Mouse (Mus musculus) neural tube, embryonic 15.5 days (tissue): ENCODE results near the gene Fbln7. TPM values are rescaled to one million over a fixed set of nuclear protein-coding genes. Genes with fewer than 3 reads are reported as not detected.

Source experiments
- ATAC-seq: fragments of 200-750 bp; cut with Nextera tagmentation; 2 replicates; pipeline ENCODE4 v1.8.0; 2017; ENCODE audit warnings: mild to moderate bottlenecking, moderate TSS enrichment, moderate library complexity; ENCODE audit not compliant: low FRiP score
- H3K27ac ChIP-seq: fragments of 300-500 bp; sonication (generic); replicated peaks from 2 replicates; pipeline ENCODE4 v1.5.1; 2015; ENCODE audit warnings: mild to moderate bottlenecking, inconsistent platforms
- H3K27me3 ChIP-seq: fragments of 300-500 bp; sonication (generic); replicated peaks from 2 replicates; pipeline ENCODE4 v1.6.1; 2015; ENCODE audit warnings: inconsistent platforms
- H3K36me3 ChIP-seq: fragments of 300-500 bp; sonication (generic); 2 replicates; pipeline ENCODE4 v1.6.1; 2015; ENCODE audit warnings: inconsistent platforms
- H3K4me1 ChIP-seq: fragments of 300-500 bp; sonication (generic); 2 replicates; pipeline ENCODE4 v1.6.1; 2015; ENCODE audit warnings: inconsistent platforms
- H3K4me2 ChIP-seq: fragments of 300-500 bp; sonication (generic); 2 replicates; pipeline ENCODE4 v1.6.1; 2015; ENCODE audit warnings: inconsistent platforms, mild to moderate bottlenecking, moderate library complexity
- H3K4me3 ChIP-seq: fragments of 300-500 bp; sonication (generic); replicated peaks from 2 replicates; pipeline ENCODE4 v1.5.1; 2015; ENCODE audit warnings: mild to moderate bottlenecking, inconsistent platforms
- H3K9ac ChIP-seq: fragments of 300-500 bp; sonication (generic); replicated peaks from 2 replicates; pipeline ENCODE4 v1.6.1; 2015; ENCODE audit warnings: mild to moderate bottlenecking, inconsistent platforms
- H3K9me3 ChIP-seq: fragments of 300-500 bp; sonication (generic); replicated peaks from 2 replicates; pipeline ENCODE4 v1.6.1; 2016; ENCODE audit warnings: inconsistent platforms
- WGBS: fragments of 180-500 bp; shearing (Covaris S2); methylation state at CpG from one replicate; pipeline ENCODE4 v1.1.7; 2015; ENCODE audit warnings: mixed read lengths; 5-methylcytosine and 5-hydroxymethylcytosine counted together
- polyA plus RNA-seq: library from polyadenylated mRNA; unstranded; fragments of >200 nt; fragmentation: Nextera tagmentation; extraction: Ambion mirVana; gene quantifications from 2 replicates; pipeline ENCODE4 v1.2.1, GENCODE M21; 2015

Gene Fbln7
- 3.4 and 4.2 TPM in 2 replicates for polyA plus RNA-seq

DNA sequence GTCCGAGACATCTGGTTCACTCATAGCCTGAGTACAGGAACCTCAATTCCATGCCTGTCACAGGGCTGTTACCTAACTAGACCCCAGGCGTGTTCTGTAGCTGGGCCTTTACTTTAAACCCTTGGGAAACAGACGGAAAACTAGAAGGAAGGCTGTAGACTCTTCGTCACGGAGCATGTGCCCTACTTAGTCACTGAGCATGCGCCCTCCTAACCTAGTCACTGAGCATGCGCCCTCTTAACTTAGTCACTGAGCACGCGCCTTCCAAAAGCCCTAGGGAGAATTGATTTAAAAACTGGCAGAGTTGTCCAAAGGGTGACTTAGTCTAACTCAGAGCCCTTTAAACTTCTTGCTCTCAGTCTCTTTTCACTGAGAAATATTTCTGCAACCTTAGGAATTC is at the start of gene Fbln7:
Gene Fbln7, plus strand, starts transcription at position 346 of the 400 bp plus-strand sequence.
- ATAC-seq, result no peak

DNA sequence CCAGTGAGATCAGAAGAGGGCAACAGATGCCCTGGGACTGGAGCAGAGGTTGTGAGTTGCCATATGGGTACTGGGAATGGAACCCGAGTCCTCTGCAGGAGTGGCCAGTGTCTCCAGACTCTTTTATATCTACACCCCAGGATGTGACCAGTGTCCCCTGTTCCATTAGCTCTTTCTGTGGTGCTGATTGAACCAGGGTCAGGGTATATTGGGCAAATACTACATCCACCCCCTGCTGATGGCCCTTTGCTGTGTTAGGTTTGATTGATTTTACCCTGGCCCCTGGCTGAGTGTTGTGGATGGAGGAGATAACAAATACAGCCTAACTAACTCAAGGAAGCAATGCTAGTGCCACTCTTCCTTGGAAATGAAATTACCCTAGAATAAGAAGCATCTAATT is 46.5 kb upstream of the Fbln7 start:
- 74% methylated on average over 1 of the region's 1 CpGs for WGBS
- Histone ChIP-seq H3K4me1 (peaks cover 24% of the 10 kb centered on the region), H3K9me3 (no peaks in the 10 kb centered on the region), H3K27ac (no peak overlapping the region), H3K4me2 (no peak overlapping the region), H3K27me3 (no peaks in the 10 kb centered on the region), H3K9ac (no peak overlapping the region), H3K36me3 (no peaks in the 10 kb centered on the region), H3K4me3 (no peak overlapping the region)
- no peak for ATAC-seq

More for the DNA sequence above, at the start of gene Fbln7:
- WGBS, result 92% methylated on average over 9 of the region's 9 CpGs
- Histone ChIP-seq H3K36me3 (no peaks in the 10 kb centered on the region), H3K27me3 (peaks cover 21% of the 10 kb centered on the region), H3K4me1 (peaks cover 11% of the 10 kb centered on the region), H3K9me3 (no peaks in the 10 kb centered on the region), H3K4me2 (peak within 1 kb of the TSS; percentile 97), H3K9ac (peak within 1 kb of the TSS; percentile 50), H3K27ac (no peak within 1 kb of the TSS), H3K4me3 (peak within 1 kb of the TSS; percentile 50)

DNA sequence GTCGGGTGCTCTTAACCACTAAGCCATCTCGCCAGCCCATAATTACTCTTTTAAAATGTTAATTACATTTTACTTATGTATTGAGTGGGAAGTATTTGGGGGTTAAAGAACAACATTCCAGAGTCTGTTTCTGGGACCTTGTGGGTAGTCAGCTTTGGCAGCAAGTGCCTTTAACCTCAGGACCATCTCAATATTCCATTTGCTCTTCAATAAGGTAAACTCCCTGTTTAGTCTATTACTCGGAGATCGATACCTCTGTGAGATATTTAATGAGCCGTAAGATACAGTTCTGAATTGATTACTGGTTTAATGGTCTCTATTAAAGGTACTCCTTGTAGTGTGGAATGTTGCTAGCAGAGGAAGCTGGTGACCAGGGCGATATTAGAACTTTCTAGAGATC is 45.9 kb upstream of the Fbln7 start:
- Histone ChIP-seq H3K4me3 (peak overlapping the region; percentile 59), H3K9ac (no peak overlapping the region), H3K27me3 (no peaks in the 10 kb centered on the region), H3K9me3 (no peaks in the 10 kb centered on the region), H3K4me1 (peaks cover 29% of the 10 kb centered on the region), H3K27ac (peak overlapping the region; percentile 86; the same call in 1 of the 2 replicates), H3K36me3 (no peaks in the 10 kb centered on the region), H3K4me2 (peak overlapping the region; percentile 71)
- WGBS, result 34% methylated on average over 6 of the region's 6 CpGs
- 0 out of 2 replicates have a peak, but pooled peaks have one; percentile 0 for ATAC-seq

DNA sequence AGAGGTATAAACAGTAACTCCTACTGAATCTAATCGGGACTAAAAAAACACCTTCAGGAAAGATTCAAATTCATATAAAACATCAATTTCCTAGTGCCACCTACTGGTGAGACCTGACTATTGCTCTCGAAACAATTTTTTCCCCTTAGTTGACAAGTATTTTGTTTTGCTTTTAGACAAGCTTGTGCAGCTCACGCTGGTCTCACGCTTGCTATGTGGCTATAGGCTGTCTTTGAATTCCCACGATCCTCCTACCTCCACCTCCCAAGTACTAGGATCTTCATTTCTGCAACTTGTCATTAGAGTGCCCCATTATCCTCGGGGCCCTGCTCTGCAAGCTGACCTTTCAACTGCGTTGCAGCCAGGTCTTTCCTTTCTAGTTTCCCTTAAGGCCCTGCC is 45.4 kb upstream of the Fbln7 start:
- peak overlapping the region; percentile 59 for H3K4me3 ChIP-seq
- H3K9ac ChIP-seq, result peak overlapping the region; percentile 41; the same call in 1 of the 2 replicates
- H3K4me2 ChIP-seq, result peak overlapping the region; percentile 71
- ATAC-seq, result peak; percentile 55
- H3K27me3 ChIP-seq, result no peaks in the 10 kb centered on the region
- H3K36me3 ChIP-seq, result no peaks in the 10 kb centered on the region
- WGBS, result under 1% methylated on average over 7 of the region's 7 CpGs
- no peaks in the 10 kb centered on the region for H3K9me3 ChIP-seq
- peak overlapping the region; percentile 86 for H3K27ac ChIP-seq
- peaks cover 30% of the 10 kb centered on the region for H3K4me1 ChIP-seq

DNA sequence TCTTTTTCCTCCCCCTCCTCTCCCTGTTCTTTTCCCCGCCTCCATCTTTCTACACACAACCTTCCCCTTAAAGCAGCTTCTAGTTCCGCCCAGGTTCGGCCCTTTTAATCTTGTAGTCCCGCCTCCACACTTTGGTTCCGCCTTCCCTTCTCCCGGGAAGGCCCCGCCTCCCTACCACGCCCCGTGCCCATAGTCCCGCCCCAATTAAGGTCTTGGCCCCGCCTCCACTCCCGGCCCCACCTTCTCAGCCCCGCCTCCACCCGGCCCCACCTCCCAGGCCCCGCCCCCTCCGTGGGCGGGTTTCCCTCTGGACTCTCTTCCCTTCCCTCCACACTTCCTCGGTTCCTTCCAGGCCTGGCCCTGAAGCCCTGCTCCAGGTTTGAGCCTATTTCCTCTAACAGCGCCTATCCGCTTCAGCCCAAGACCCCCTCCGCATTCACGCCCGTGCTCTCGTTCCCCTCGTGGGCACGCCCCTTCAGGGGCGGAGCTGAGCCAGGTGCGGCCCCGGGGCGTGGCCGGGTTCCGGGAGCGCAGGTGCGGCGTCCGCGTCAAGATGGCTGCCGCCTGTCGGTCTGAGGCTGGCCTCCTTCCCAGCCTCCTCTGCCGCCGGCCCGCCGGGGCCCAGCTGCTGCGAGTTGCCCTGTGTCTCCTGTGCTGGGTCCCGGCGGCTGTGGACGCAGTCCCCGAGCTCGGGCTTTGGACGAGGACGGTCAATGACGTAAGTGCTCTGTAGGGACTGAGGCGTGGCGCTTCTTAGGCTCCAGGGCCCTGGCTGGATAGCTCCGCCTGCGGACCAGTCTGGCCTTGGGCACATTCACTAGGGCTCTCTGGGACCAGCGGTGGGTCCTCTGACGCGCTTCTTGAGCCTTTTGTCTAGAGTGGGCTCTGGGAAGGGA is 44.7 kb upstream of the Fbln7 start, which contains the start of gene Tmem87b:
Gene Tmem87b, plus strand, starts transcription at position 333 of the 896 bp plus-strand sequence.
- WGBS, result under 1% methylated on average over 58 of the region's 59 CpGs
- Histone ChIP-seq H3K27ac (peak within 1 kb of the TSS; percentile 86), H3K4me1 (peaks cover 30% of the 10 kb centered on the region), H3K27me3 (no peaks in the 10 kb centered on the region), H3K4me2 (peak within 1 kb of the TSS; percentile 71), H3K4me3 (peak within 1 kb of the TSS; percentile 59), H3K9me3 (no peaks in the 10 kb centered on the region), H3K36me3 (no peaks in the 10 kb centered on the region), H3K9ac (peak within 1 kb of the TSS; percentile 59)
- ATAC-seq, result peak; percentile 94

DNA sequence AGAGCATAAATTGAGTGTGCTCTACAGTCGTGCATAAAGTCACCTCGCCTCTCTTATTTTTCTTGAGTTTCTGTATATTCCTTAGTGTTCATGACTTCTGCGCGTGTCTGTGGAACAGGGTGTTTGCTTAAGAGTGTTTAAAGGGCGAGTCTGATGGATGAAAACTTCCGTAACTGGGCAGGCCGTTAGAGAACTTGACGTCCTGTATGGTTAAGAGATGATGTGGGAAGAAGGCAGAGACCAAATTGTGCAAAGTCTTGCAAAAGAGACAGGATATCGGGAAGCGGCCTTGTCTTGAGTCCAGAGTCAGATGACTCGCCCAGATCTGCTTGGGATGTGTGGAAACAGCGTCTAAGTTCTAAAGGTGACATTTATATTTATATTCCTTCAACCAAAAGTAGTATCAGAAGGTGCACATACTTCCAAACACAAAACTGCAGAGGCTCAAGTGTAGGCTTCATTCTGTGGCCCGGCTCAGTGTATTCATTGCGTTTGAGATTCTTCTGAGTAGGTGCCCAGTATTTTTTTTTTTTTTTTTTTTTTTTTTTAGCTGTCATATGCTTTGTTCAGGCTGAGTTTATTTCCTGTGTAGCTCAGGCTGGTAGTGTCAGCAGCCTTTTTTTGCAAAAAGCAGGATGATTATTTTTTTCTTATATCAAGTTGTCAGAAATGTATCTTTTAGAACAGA is 43.7 kb upstream of the Fbln7 start:
- 17% methylated on average over 14 of the region's 14 CpGs for WGBS
- Histone ChIP-seq H3K4me2 (peak overlapping the region; percentile 71), H3K4me3 (peak overlapping the region; percentile 59), H3K9me3 (no peaks in the 10 kb centered on the region), H3K9ac (peak overlapping the region; percentile 59), H3K36me3 (0 out of 2 replicates have a peak, but pooled peaks cover 3% of the 10 kb centered on the region), H3K4me1 (peaks cover 30% of the 10 kb centered on the region), H3K27ac (peak overlapping the region; percentile 86), H3K27me3 (no peaks in the 10 kb centered on the region)
- ATAC-seq, result no peak

DNA sequence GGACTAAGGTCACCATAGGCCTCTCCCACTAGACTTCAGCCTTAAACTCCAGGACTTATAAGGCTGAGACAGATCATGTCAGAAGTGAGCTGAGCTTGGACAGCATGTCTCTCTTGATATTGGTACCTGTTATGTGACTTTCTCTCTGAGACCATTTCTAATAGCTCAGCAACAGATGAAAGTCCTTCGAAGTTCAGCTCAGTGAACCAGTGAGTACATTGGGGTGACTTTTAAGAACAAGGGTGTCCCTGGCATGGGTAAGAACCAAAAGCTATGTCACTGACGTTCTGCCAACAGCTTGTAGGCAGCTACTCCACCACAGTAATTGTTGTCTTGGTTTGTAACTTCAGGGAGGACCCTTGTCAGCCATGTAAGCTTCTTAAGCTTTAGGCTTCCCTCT is 42.1 kb upstream of the Fbln7 start:
- H3K9me3 ChIP-seq, result no peaks in the 10 kb centered on the region
- H3K4me3 ChIP-seq, result no peak overlapping the region
- H3K27me3 ChIP-seq, result no peaks in the 10 kb centered on the region
- WGBS, result 91% methylated on average over 2 of the region's 2 CpGs
- 0 out of 2 replicates have a peak, but pooled peaks cover 3% of the 10 kb centered on the region for H3K36me3 ChIP-seq
- H3K9ac ChIP-seq, result no peak overlapping the region
- no peak overlapping the region for H3K4me2 ChIP-seq
- ATAC-seq, result no peak
- peaks cover 30% of the 10 kb centered on the region for H3K4me1 ChIP-seq
- H3K27ac ChIP-seq, result no peak overlapping the region

DNA sequence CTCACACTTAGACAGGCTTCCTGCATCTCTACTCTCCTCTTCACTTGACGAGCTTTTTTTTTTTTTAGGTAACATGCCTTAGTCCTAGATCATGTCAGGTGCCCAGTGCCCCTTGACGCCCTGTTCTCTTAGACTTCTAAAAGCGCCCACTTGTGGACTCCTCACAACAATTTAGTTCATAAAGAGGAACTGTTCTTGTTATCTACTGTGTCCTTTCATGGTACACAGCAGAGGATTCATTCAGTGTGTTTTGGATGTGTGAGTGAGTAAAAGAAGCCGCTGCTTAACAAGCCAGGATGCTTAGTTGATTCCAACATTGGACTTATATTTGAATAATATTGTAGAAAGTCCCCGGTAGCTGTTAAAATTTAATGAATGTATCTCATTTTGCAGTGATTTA is 38.9 kb upstream of the Fbln7 start:
- no peak overlapping the region for H3K27ac ChIP-seq
- no peak overlapping the region for H3K4me2 ChIP-seq
- H3K4me1 ChIP-seq, result peaks cover 24% of the 10 kb centered on the region
- H3K27me3 ChIP-seq, result no peaks in the 10 kb centered on the region
- peaks cover 21% of the 10 kb centered on the region for H3K36me3 ChIP-seq
- ATAC-seq, result no peak
- H3K4me3 ChIP-seq, result no peak overlapping the region
- no peaks in the 10 kb centered on the region for H3K9me3 ChIP-seq
- no peak overlapping the region for H3K9ac ChIP-seq
- 90% methylated on average over 5 of the region's 5 CpGs for WGBS

DNA sequence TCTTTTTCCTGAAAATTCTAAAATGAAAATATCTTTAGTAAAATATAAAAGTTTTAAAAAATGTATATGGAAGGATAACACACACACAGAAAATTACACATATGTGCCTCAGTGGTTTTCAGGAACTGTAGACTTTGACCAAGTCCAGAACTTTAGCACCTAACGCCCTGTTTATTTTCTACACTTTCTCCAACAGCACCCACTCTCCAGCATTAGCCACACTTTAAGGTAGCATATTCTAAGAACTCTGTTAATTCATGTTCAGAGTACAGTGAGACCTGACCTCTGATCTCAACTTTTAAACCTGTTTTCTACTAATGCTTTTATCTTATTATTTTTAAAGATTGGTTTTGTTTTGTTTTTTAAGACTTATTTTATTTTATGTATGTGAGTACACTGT is 35.0 kb upstream of the Fbln7 start:
- Histone ChIP-seq H3K4me2 (no peak overlapping the region), H3K27me3 (no peaks in the 10 kb centered on the region), H3K9ac (no peak overlapping the region), H3K27ac (no peak overlapping the region), H3K4me1 (no peaks in the 10 kb centered on the region), H3K4me3 (no peak overlapping the region), H3K36me3 (peaks cover 47% of the 10 kb centered on the region), H3K9me3 (no peaks in the 10 kb centered on the region)
- WGBS, result 98% methylated on average over 1 of the region's 1 CpGs
- no peak for ATAC-seq

DNA sequence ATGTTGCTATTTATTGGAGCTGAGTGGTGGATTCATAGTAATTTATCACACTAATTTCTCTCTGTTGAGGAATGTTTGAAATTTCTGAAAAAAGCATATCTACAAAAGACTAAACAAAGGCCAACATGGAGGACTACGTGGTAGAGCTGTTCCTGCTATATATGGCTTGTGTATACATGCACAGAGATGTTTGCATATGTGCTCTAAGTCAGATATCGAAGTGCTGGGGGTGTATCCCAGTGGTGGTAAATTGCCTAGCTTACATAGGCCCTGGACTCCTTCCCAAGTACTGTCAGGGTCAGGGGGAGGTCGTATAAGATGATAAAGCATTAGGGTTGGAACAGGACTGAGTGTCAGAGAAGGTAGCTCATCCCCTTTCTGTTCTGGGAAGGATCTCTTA is 30.2 kb upstream of the Fbln7 start:
- Histone ChIP-seq H3K36me3 (peaks cover 74% of the 10 kb centered on the region), H3K27me3 (no peaks in the 10 kb centered on the region), H3K4me2 (no peak overlapping the region), H3K9ac (no peak overlapping the region), H3K27ac (no peak overlapping the region), H3K9me3 (no peaks in the 10 kb centered on the region), H3K4me3 (no peak overlapping the region), H3K4me1 (no peaks in the 10 kb centered on the region)
- 93% methylated on average over 3 of the region's 3 CpGs for WGBS
- ATAC-seq, result no peak

DNA sequence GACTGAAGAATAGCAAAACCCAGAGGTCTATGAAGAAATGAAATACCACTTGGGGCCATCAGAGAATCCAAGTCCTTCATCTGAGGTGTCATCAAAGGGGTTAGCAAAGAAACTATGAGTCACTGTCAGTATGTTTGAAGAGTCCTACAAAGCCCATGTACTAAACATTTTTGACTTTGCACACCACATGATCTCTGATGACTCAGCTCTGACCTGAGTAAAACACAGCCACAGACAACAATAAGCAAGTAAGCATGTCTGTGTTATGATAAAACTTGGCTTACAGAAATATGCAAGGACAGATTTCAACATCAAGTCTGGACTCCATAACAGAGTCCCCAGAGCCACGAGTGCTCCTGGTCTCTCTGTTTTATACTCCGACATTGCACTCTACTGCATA is 29.7 kb upstream of the Fbln7 start:
- Histone ChIP-seq H3K27ac (no peak overlapping the region), H3K9ac (no peak overlapping the region), H3K4me1 (no peaks in the 10 kb centered on the region), H3K9me3 (no peaks in the 10 kb centered on the region), H3K4me3 (no peak overlapping the region), H3K36me3 (peaks cover 77% of the 10 kb centered on the region), H3K4me2 (no peak overlapping the region), H3K27me3 (no peaks in the 10 kb centered on the region)
- ATAC-seq, result no peak
- 89% methylated on average over 2 of the region's 2 CpGs for WGBS
